Comparison of ENCODE assay signal across 24 mouse cellular contexts in the genomic region with DNA sequence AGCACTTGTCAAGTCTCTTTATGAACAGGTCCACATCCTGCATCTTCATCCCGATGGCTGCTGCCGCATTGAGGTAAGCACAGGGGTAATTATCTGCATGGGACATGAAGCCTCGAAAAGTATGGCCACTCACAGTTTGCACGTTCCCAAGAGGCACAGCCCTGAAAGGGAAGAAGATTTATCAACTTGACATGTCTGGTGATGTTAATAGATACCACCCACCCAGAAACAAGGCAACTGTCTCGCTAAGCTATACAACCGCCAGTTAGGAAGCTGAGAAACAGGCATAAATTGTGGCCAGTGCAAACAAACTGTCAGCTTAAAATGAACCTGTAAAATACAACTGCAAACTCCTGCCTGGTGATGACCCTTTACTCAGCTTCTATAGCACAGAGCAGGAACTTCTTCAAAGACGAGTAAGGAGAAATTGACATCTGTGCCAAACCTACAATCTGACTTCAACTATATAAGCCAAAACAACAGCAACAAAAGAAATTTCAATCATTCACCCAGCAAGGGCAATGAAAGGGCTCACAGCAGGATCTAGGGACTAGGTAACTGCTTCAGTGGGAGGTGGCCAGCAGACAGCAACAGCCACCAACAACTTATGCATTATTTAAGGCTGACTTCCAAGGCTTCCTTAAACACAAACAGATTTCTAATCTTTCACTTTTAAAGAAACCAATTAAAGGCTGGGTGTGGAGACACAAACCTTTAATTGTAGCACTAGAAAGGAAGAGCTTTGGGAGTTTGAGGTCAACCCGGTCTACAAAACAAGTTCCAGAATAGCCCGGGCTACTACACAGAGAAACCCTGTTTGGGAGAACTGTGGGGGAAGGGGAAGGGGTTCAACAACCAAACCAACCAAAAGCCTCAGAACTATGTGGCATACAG. TPM values are rescaled to one million over a fixed set of nuclear protein-coding genes. Genes with fewer than 3 reads are reported as not detected.
DNase-seq lines count a peak whose midpoint lies in the region; ATAC-seq lines count a peak whose summit lies in the region.
"Had no signal": no experiment of that assay in that cellular context is flagged by ENCODE, and none has a peak within 500 bp of the region (broad histone marks: within the 10 kb centered on the region; RNA-seq: fewer than 3 reads in every experiment).

No protein-coding gene starts in this region.

- no peaks in the 10 kb centered on the region for H3K4me1 ChIP-seq in embryonic facial prominence, embryonic 13.5 days
- no peaks in the 10 kb centered on the region for H3K4me1 ChIP-seq in embryonic facial prominence, embryonic 10.5 days
- H3K4me1 ChIP-seq in neural tube, embryonic 11.5 days (ENCODE audit: control insufficient read depth, insufficient read depth, low read length): peaks cover 6% of the 10 kb centered on the region; the same call in 1 of the 2 replicates
- H3K4me1 ChIP-seq in stomach, embryonic 16.5 days (ENCODE audit: control insufficient read depth, insufficient read depth, low read length): peaks cover 8% of the 10 kb centered on the region; the same call in 1 of the 2 replicates
- H3K4me1 ChIP-seq: forebrain, embryonic 10.5 days; heart, embryonic 13.5 days; stomach, embryonic 15.5 days had no signal

- no peak overlapping the region for H3K4me2 ChIP-seq in embryonic facial prominence, embryonic 13.5 days
- no peak overlapping the region for H3K4me2 ChIP-seq in neural tube, embryonic 11.5 days (ENCODE audit: low read depth)
- no peak overlapping the region for H3K4me2 ChIP-seq in stomach, embryonic 16.5 days (ENCODE audit: low read depth, low read length)
- H3K4me2 ChIP-seq: heart, embryonic 13.5 days; hindbrain, embryonic 13.5 days; liver, embryonic 13.5 days; stomach, embryonic 15.5 days had no signal

- no peak for ATAC-seq in embryonic facial prominence, embryonic 13.5 days (ENCODE audit: insufficient number of reproducible peaks, insufficient read depth, low FRiP score, low TSS enrichment, low read depth)
- ATAC-seq in neural tube, embryonic 11.5 days (ENCODE audit: insufficient read depth, low FRiP score, low TSS enrichment): peak; percentile 65; the same call in 1 of the 2 replicates
- no peak for ATAC-seq in stomach, embryonic 16.5 days (ENCODE audit: insufficient read depth, low FRiP score)
- ATAC-seq: forebrain, postnatal 0 days; inflammation-experienced regulatory T-cells, adult 6 months had no signal

- WGBS in embryonic facial prominence, embryonic 13.5 days: 73% methylated on average over 9 of the region's 9 CpGs
- 76% methylated on average over 9 of the region's 9 CpGs for WGBS in embryonic facial prominence, embryonic 10.5 days
- WGBS in neural tube, embryonic 11.5 days: 27% methylated on average over 9 of the region's 9 CpGs
- 36% methylated on average over 9 of the region's 9 CpGs for WGBS in stomach, embryonic 16.5 days

- no peaks in the 10 kb centered on the region for H3K9me3 ChIP-seq in embryonic facial prominence, embryonic 13.5 days
- no peaks in the 10 kb centered on the region for H3K9me3 ChIP-seq in embryonic facial prominence, embryonic 10.5 days
- no peaks in the 10 kb centered on the region for H3K9me3 ChIP-seq in neural tube, embryonic 11.5 days (ENCODE audit: control insufficient read depth, low read length)
- no peaks in the 10 kb centered on the region for H3K9me3 ChIP-seq in stomach, embryonic 16.5 days (replicated peaks; ENCODE audit: control insufficient read depth, low read length)
- H3K9me3 ChIP-seq: forebrain, embryonic 10.5 days; hindbrain, embryonic 13.5 days; liver, embryonic 13.5 days; stomach, embryonic 15.5 days had no signal

- no peak overlapping the region for H3K9ac ChIP-seq in embryonic facial prominence, embryonic 13.5 days
- H3K9ac ChIP-seq in neural tube, embryonic 11.5 days (ENCODE audit: low read length): no peak overlapping the region
- no peak overlapping the region for H3K9ac ChIP-seq in stomach, embryonic 16.5 days (ENCODE audit: low read length)
- H3K9ac ChIP-seq: forebrain, postnatal 0 days; heart, embryonic 13.5 days; hindbrain, embryonic 13.5 days; liver, embryonic 13.5 days; stomach, embryonic 15.5 days had no signal

- H3K36me3 ChIP-seq in embryonic facial prominence, embryonic 13.5 days: peaks cover 53% of the 10 kb centered on the region
- peaks cover 55% of the 10 kb centered on the region for H3K36me3 ChIP-seq in embryonic facial prominence, embryonic 10.5 days (replicated peaks)
- H3K36me3 ChIP-seq in neural tube, embryonic 11.5 days (ENCODE audit: control insufficient read depth, insufficient read depth, low read length): peaks cover 3% of the 10 kb centered on the region; the same call in 1 of the 2 replicates
- peaks cover 24% of the 10 kb centered on the region for H3K36me3 ChIP-seq in stomach, embryonic 16.5 days (ENCODE audit: control insufficient read depth, insufficient read depth, low read length)

- H3K4me3 ChIP-seq in embryonic facial prominence, embryonic 13.5 days: no peak overlapping the region
- H3K4me3 ChIP-seq in embryonic facial prominence, embryonic 10.5 days: no peak overlapping the region
- no peak overlapping the region for H3K4me3 ChIP-seq in neural tube, embryonic 11.5 days (ENCODE audit: low read depth, low read length)
- no peak overlapping the region for H3K4me3 ChIP-seq in stomach, embryonic 16.5 days (replicated peaks; ENCODE audit: low read length)
- H3K4me3 ChIP-seq: forebrain, embryonic 10.5 days; heart, embryonic 13.5 days; hindbrain, embryonic 13.5 days; liver, embryonic 13.5 days; stomach, embryonic 15.5 days had no signal

- no peak for DNase-seq in embryonic facial prominence, embryonic 10.5 days (ENCODE audit: low spot score)
- no peak for DNase-seq in neural tube, embryonic 11.5 days (ENCODE audit: low spot score)
- no peak for DNase-seq in neural tube, embryonic 10.5 days (ENCODE audit: extremely low spot score, low spot score)
- DNase-seq in embryo, embryonic 10.5 days (ENCODE audit: low spot score): peak; percentile 49
- DNase-seq in right cerebral cortex, adult 2 months (ENCODE audit: low spot score in 2 of 2): no peak
- DNase-seq in testis, postnatal 14 days (ENCODE audit: low spot score): no peak
- DNase-seq: adrenal gland, adult 2 months; cerebellum, adult 11 months; cerebellum, postnatal 10 days; forebrain, postnatal 0 days; gastrocnemius, postnatal 14 days; heart, adult 18-20 months; kidney, postnatal 4 days; liver, embryonic 13.5 days; lung, adult 2 months; lung, postnatal 14 days; retina, postnatal 1 day had no signal

- H3K27me3 ChIP-seq in embryonic facial prominence, embryonic 13.5 days: no peaks in the 10 kb centered on the region
- H3K27me3 ChIP-seq in embryonic facial prominence, embryonic 10.5 days (replicated peaks; ENCODE audit: low read depth, poor library complexity, severe bottlenecking): no peaks in the 10 kb centered on the region
- H3K27me3 ChIP-seq in neural tube, embryonic 11.5 days (ENCODE audit: control insufficient read depth, insufficient read depth, low read length): no peaks in the 10 kb centered on the region
- no peaks in the 10 kb centered on the region for H3K27me3 ChIP-seq in stomach, embryonic 16.5 days (ENCODE audit: control insufficient read depth, insufficient read depth, low read length)
- H3K27me3 ChIP-seq: heart, embryonic 13.5 days; hindbrain, embryonic 13.5 days; liver, embryonic 13.5 days; stomach, embryonic 15.5 days had no signal

- H3K27ac ChIP-seq in embryonic facial prominence, embryonic 13.5 days: peak overlapping the region; percentile 16; the same call in 1 of the 2 replicates
- H3K27ac ChIP-seq in embryonic facial prominence, embryonic 10.5 days (replicated peaks): no peak overlapping the region
- no peak overlapping the region for H3K27ac ChIP-seq in neural tube, embryonic 11.5 days (ENCODE audit: low read depth, low read length)
- H3K27ac ChIP-seq in stomach, embryonic 16.5 days (ENCODE audit: low read length): 0 out of 2 replicates have a peak overlapping the region, but pooled peaks have one; percentile 12
- H3K27ac ChIP-seq: forebrain, embryonic 10.5 days; heart, embryonic 13.5 days; hindbrain, embryonic 13.5 days; liver, embryonic 13.5 days; stomach, embryonic 15.5 days had no signal

RNA-seq across cellular contexts. Expression of a gene that starts 25.3 kb away (rescaled TPM):
- polyA plus RNA-seq in embryonic facial prominence, embryonic 13.5 days (2015; fragmentation: Nextera tagmentation; extraction: Ambion mirVana): 8.3 and 9.6 TPM in 2 replicates
- 8.9 and 9.3 TPM in 2 replicates for polyA plus RNA-seq in embryonic facial prominence, embryonic 10.5 days (2016; fragmentation: Nextera tagmentation; extraction: Ambion mirVana)
- 8.7 and 9.0 TPM in 2 replicates for polyA plus RNA-seq in neural tube, embryonic 11.5 days (2014; fragmentation: Nextera tagmentation; extraction: Ambion mirVana)
- 11.2 and 11.5 TPM in 2 replicates for polyA plus RNA-seq in stomach, embryonic 16.5 days (2015; fragmentation: Nextera tagmentation; extraction: Ambion mirVana)

Comparison
In these comparisons a context has a peak if more than half of its experiments do, and no peak if none do; other contexts are left out.
1. H3K27ac ChIP-seq: peak in embryonic facial prominence, embryonic 13.5 days (single experiment) and stomach, embryonic 16.5 days (single experiment); none in embryonic facial prominence, embryonic 10.5 days (single experiment) and neural tube, embryonic 11.5 days (single experiment).